ENCODE assay signal across 17 mouse cellular contexts in the genomic region with DNA sequence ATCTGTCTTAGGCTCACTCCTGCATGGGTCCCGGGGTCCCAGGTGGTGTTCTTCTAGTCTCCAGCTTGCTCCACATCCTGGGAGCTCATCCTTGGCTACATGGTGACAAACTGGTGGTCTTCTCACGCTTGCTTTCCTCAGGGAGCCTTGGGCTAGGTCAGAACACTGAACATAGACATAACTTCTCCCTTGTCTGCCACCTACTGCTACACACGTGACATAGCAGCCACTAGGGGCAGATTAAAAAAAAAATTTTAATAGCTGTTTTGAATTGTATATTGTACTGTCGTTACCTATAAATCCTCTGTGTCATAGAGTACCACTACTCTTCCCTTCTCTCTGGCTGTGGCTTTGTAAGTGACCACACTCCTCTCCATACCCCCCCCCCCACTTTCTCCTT. TPM values are rescaled to one million over a fixed set of nuclear protein-coding genes. Genes with fewer than 3 reads are reported as not detected.
DNase-seq lines count a peak whose midpoint lies in the region; ATAC-seq and TF ChIP-seq lines count a peak whose summit lies in the region.
"Had no signal": no experiment of that assay in that cellular context is flagged by ENCODE, and none has a peak within 500 bp of the region (broad histone marks: within the 10 kb centered on the region; RNA-seq: fewer than 3 reads in every experiment).

No protein-coding gene starts in this region.

- no peak for TF ChIP-seq EP300 in liver, postnatal 0 days (IDR thresholded peaks at IDR 0.05; ENCODE audit: low read depth)

- H3K4me2 ChIP-seq in forebrain, embryonic 14.5 days (ENCODE audit: low read length): no peak overlapping the region
- H3K4me2 ChIP-seq in forebrain, embryonic 11.5 days (ENCODE audit: low read depth, low read length, severe bottlenecking): no peak overlapping the region
- no peak overlapping the region for H3K4me2 ChIP-seq in liver, postnatal 0 days (ENCODE audit: low read depth, low read length)
- no peak overlapping the region for H3K4me2 ChIP-seq in liver, embryonic 12.5 days
- H3K4me2 ChIP-seq: liver, embryonic 13.5 days had no signal

- ATAC-seq in forebrain, embryonic 14.5 days: no peak
- ATAC-seq in forebrain, embryonic 11.5 days (replicated peaks; ENCODE audit: low FRiP score): no peak
- no peak for ATAC-seq in liver, postnatal 0 days
- no peak for ATAC-seq in liver, embryonic 12.5 days
- ATAC-seq in G1E (ENCODE audit: extremely low read depth, insufficient number of reproducible peaks, low FRiP score, poor library complexity, severe bottlenecking): no peak
- no peak for ATAC-seq in erythroid progenitor cell, adult 5-6 weeks (replicated peaks; ENCODE audit: low FRiP score, poor library complexity, severe bottlenecking)

- H3K9ac ChIP-seq in forebrain, embryonic 14.5 days (ENCODE audit: low read length): no peak overlapping the region
- H3K9ac ChIP-seq in forebrain, embryonic 11.5 days (ENCODE audit: low read length): no peak overlapping the region
- no peak overlapping the region for H3K9ac ChIP-seq in liver, postnatal 0 days (replicated peaks)
- H3K9ac ChIP-seq in liver, embryonic 12.5 days: no peak overlapping the region
- H3K9ac ChIP-seq: liver, embryonic 13.5 days had no signal

- no peaks in the 10 kb centered on the region for H3K27me3 ChIP-seq in forebrain, embryonic 14.5 days (replicated peaks; ENCODE audit: control insufficient read depth, insufficient read depth, low read length)
- no peaks in the 10 kb centered on the region for H3K27me3 ChIP-seq in forebrain, embryonic 11.5 days (ENCODE audit: control insufficient read depth, insufficient read depth, low read length)
- H3K27me3 ChIP-seq in liver, postnatal 0 days (ENCODE audit: insufficient read depth, low read length): no peaks in the 10 kb centered on the region
- H3K27me3 ChIP-seq in liver, embryonic 12.5 days (replicated peaks): 0 out of 2 replicates have a peak, but pooled peaks cover 7% of the 10 kb centered on the region
- H3K27me3 ChIP-seq in G1E (ENCODE audit: insufficient read depth, low read length): peaks cover 8% of the 10 kb centered on the region; the same call in 1 of the 2 replicates
- H3K27me3 ChIP-seq: liver, embryonic 13.5 days had no signal

- DNase-seq in forebrain, embryonic 14.5 days (ENCODE audit: low spot score): peak; percentile 11
- no peak for DNase-seq in forebrain, embryonic 11.5 days (ENCODE audit: low spot score)
- DNase-seq in liver, postnatal 0 days: no peak
- peak; percentile 2 for DNase-seq in G1E (ENCODE audit: low spot score)
- peak; percentile 43 for DNase-seq in retina, postnatal 1 day
- no peak for DNase-seq in urinary bladder, adult 2 months (ENCODE audit: low spot score)
- DNase-seq: cerebellum, adult 9-10 months; kidney, postnatal 36 days; liver, embryonic 13.5 days had no signal

- H3K36me3 ChIP-seq in forebrain, embryonic 14.5 days (ENCODE audit: control insufficient read depth, insufficient read depth, low read length): no peaks in the 10 kb centered on the region
- no peaks in the 10 kb centered on the region for H3K36me3 ChIP-seq in forebrain, embryonic 11.5 days (ENCODE audit: control insufficient read depth, insufficient read depth, low read length)
- no peaks in the 10 kb centered on the region for H3K36me3 ChIP-seq in liver, postnatal 0 days (replicated peaks; ENCODE audit: insufficient read depth, low read length)
- no peaks in the 10 kb centered on the region for H3K36me3 ChIP-seq in liver, embryonic 12.5 days
- H3K36me3 ChIP-seq in G1E (replicated peaks): no peaks in the 10 kb centered on the region
- H3K36me3 ChIP-seq: liver, embryonic 13.5 days had no signal

- H3K27ac ChIP-seq in forebrain, embryonic 14.5 days (ENCODE audit: low read depth, low read length): no peak overlapping the region
- no peak overlapping the region for H3K27ac ChIP-seq in forebrain, embryonic 11.5 days (ENCODE audit: low read depth, low read length)
- no peak overlapping the region for H3K27ac ChIP-seq in liver, postnatal 0 days (ENCODE audit: low read depth)
- no peak overlapping the region for H3K27ac ChIP-seq in liver, embryonic 12.5 days
- H3K27ac ChIP-seq: liver, embryonic 13.5 days had no signal

- TF ChIP-seq CTCF in liver, postnatal 0 days (IDR thresholded peaks at IDR 0.05; ENCODE audit: low read depth): peak; percentile 41
- no peak for TF ChIP-seq CTCF in G1E (IDR thresholded peaks at IDR 0.05; ENCODE audit: low read depth, low read length)

- H3K4me1 ChIP-seq in forebrain, embryonic 14.5 days (ENCODE audit: control insufficient read depth, insufficient read depth, low read length): no peaks in the 10 kb centered on the region
- no peaks in the 10 kb centered on the region for H3K4me1 ChIP-seq in forebrain, embryonic 11.5 days (replicated peaks; ENCODE audit: control insufficient read depth, insufficient read depth, low read length)
- H3K4me1 ChIP-seq in liver, postnatal 0 days (ENCODE audit: insufficient read depth): no peaks in the 10 kb centered on the region
- no peaks in the 10 kb centered on the region for H3K4me1 ChIP-seq in liver, embryonic 12.5 days
- no peaks in the 10 kb centered on the region for H3K4me1 ChIP-seq in G1E (ENCODE audit: insufficient read depth, low read depth, low read length)
- H3K4me1 ChIP-seq: liver, embryonic 13.5 days had no signal

- WGBS in forebrain, embryonic 14.5 days: 45% methylated on average over 4 of the region's 4 CpGs
- 62% methylated on average over 4 of the region's 4 CpGs for WGBS in forebrain, embryonic 11.5 days
- WGBS in liver, postnatal 0 days (ENCODE audit: insufficient replicate concordance): 38% methylated on average over 4 of the region's 4 CpGs
- WGBS in liver, embryonic 12.5 days (ENCODE audit: insufficient replicate concordance): 26% methylated on average over 4 of the region's 4 CpGs

- H3K4me3 ChIP-seq in forebrain, embryonic 14.5 days (ENCODE audit: low read depth, low read length): no peak overlapping the region
- no peak overlapping the region for H3K4me3 ChIP-seq in forebrain, embryonic 11.5 days (ENCODE audit: low read depth, low read length)
- H3K4me3 ChIP-seq in liver, postnatal 0 days (ENCODE audit: low read depth, low read length): no peak overlapping the region
- H3K4me3 ChIP-seq in liver, embryonic 12.5 days: no peak overlapping the region
- no peak overlapping the region for H3K4me3 ChIP-seq in G1E (ENCODE audit: low read depth, low read length)
- H3K4me3 ChIP-seq: liver, embryonic 13.5 days had no signal

- no peaks in the 10 kb centered on the region for H3K9me3 ChIP-seq in forebrain, embryonic 14.5 days (replicated peaks; ENCODE audit: control insufficient read depth, low read length)
- no peaks in the 10 kb centered on the region for H3K9me3 ChIP-seq in forebrain, embryonic 11.5 days (ENCODE audit: control insufficient read depth, low read length)
- H3K9me3 ChIP-seq in liver, postnatal 0 days (ENCODE audit: low read length): no peaks in the 10 kb centered on the region
- no peaks in the 10 kb centered on the region for H3K9me3 ChIP-seq in liver, embryonic 12.5 days (replicated peaks)
- H3K9me3 ChIP-seq in G1E (replicated peaks): no peaks in the 10 kb centered on the region
- H3K9me3 ChIP-seq: liver, embryonic 13.5 days had no signal

RNA-seq across cellular contexts. Expression of gene Olfr223, which starts 3.0 kb away (rescaled TPM):
- polyA plus RNA-seq in forebrain, embryonic 14.5 days (2014; fragmentation: Nextera tagmentation; extraction: Ambion mirVana): not detected in 2 replicates
- polyA plus RNA-seq in forebrain, embryonic 11.5 days (2014; fragmentation: Nextera tagmentation; extraction: Ambion mirVana): not detected in 2 replicates
- polyA plus RNA-seq in liver, postnatal 0 days (2015; fragmentation: Nextera tagmentation; extraction: Ambion mirVana): not detected in 2 replicates
- not detected in 2 replicates for polyA plus RNA-seq in liver, embryonic 12.5 days (2016; fragmentation: Nextera tagmentation; extraction: Ambion mirVana)
- not detected in 2 replicates for total RNA-seq in G1E (2014; fragmentation: Nextera tagmentation)
- total RNA-seq in G1E (2017): not detected in 2 replicates
- polyA plus RNA-seq in G1E (2012): not detected in 2 replicates
- not detected in 2 replicates for polyA plus RNA-seq in urinary bladder, adult 2 months (2012; rRNA removed)
- not detected in 2 replicates for total RNA-seq in erythroid progenitor cell, adult 5-6 weeks (2015; ENCODE audit: low replicate concordance)
- not detected in 2 replicates for total RNA-seq in erythroid progenitor cell, adult 5-6 weeks (2017; ENCODE audit: low replicate concordance)
- total RNA-seq: gastrocnemius, adult 18-20 months; left cerebral cortex, postnatal 10 days; megakaryocyte, adult 5-6 weeks had no signal
- polyA plus RNA-seq: heart, embryonic 14.5 days; liver, embryonic 13.5 days; small intestine, adult 2 months; testis, adult 2 months had no signal

RNA-seq across cellular contexts. Expression of gene Olfr222, which starts 20.1 kb away (rescaled TPM):
- not detected in 2 replicates for polyA plus RNA-seq in forebrain, embryonic 14.5 days (2014; fragmentation: Nextera tagmentation; extraction: Ambion mirVana)
- polyA plus RNA-seq in forebrain, embryonic 11.5 days (2014; fragmentation: Nextera tagmentation; extraction: Ambion mirVana): not detected in 2 replicates
- not detected in 2 replicates for polyA plus RNA-seq in liver, postnatal 0 days (2015; fragmentation: Nextera tagmentation; extraction: Ambion mirVana)
- not detected in 2 replicates for polyA plus RNA-seq in liver, embryonic 12.5 days (2016; fragmentation: Nextera tagmentation; extraction: Ambion mirVana)
- total RNA-seq in G1E (2014; fragmentation: Nextera tagmentation): not detected in 2 replicates
- not detected in 2 replicates for total RNA-seq in G1E (2017)
- not detected in 2 replicates for polyA plus RNA-seq in G1E (2012)
- polyA plus RNA-seq in urinary bladder, adult 2 months (2012; rRNA removed): not detected in 2 replicates
- total RNA-seq in erythroid progenitor cell, adult 5-6 weeks (2015; ENCODE audit: low replicate concordance): not detected in 2 replicates
- not detected in 2 replicates for total RNA-seq in erythroid progenitor cell, adult 5-6 weeks (2017; ENCODE audit: low replicate concordance)
- total RNA-seq: gastrocnemius, adult 18-20 months; left cerebral cortex, postnatal 10 days; megakaryocyte, adult 5-6 weeks had no signal
- polyA plus RNA-seq: heart, embryonic 14.5 days; liver, embryonic 13.5 days; small intestine, adult 2 months had no signal

RNA-seq across cellular contexts. Expression of gene Nlrp3, which starts 54.7 kb away (rescaled TPM):
- polyA plus RNA-seq in forebrain, embryonic 14.5 days (2014; fragmentation: Nextera tagmentation; extraction: Ambion mirVana): 0.06 and 0.12 TPM in 2 replicates
- polyA plus RNA-seq in forebrain, embryonic 11.5 days (2014; fragmentation: Nextera tagmentation; extraction: Ambion mirVana): 0.08 and 0.09 TPM in 2 replicates
- 0.80 and 0.91 TPM in 2 replicates for polyA plus RNA-seq in liver, postnatal 0 days (2015; fragmentation: Nextera tagmentation; extraction: Ambion mirVana)
- polyA plus RNA-seq in liver, embryonic 12.5 days (2016; fragmentation: Nextera tagmentation; extraction: Ambion mirVana): 0.41 and 0.43 TPM in 2 replicates
- total RNA-seq in G1E (2014; fragmentation: Nextera tagmentation) (not detected in 2 replicates), G1E (2017) (0.12 and 0.71 TPM in 2 replicates)
- polyA plus RNA-seq in G1E (2012): not detected in 2 replicates
- 0.70 and 0.75 TPM in 2 replicates for polyA plus RNA-seq in urinary bladder, adult 2 months (2012; rRNA removed)
- 0.72 and 0.84 TPM in 2 replicates for total RNA-seq in erythroid progenitor cell, adult 5-6 weeks (2015; ENCODE audit: low replicate concordance)
- total RNA-seq in erythroid progenitor cell, adult 5-6 weeks (2017; ENCODE audit: low replicate concordance): 0.13 and 1.3 TPM in 2 replicates

Comparison
In these comparisons a context has a peak if more than half of its experiments do, and no peak if none do; other contexts are left out.
1. DNase-seq: peak in forebrain, embryonic 14.5 days (single experiment), G1E (single experiment) and retina, postnatal 1 day (single experiment); none in forebrain, embryonic 11.5 days (single experiment), liver, postnatal 0 days (single experiment) and urinary bladder, adult 2 months (single experiment).